Mouse (Mus musculus) myocyte (in vitro differentiated cells): ENCODE results near the gene Mcf2l.

Experiments
- CEBPB ChIP-seq: IDR thresholded peaks from 2 replicates; pipeline ENCODE4 v1.6.1; 2011; ENCODE audit warnings: mild to moderate bottlenecking, moderate library complexity; ENCODE audit not compliant: poor library complexity, insufficient read depth, severe bottlenecking
- MAX ChIP-seq: IDR thresholded peaks from one replicate; pipeline ENCODE4 v1.6.1; 2011; ENCODE audit warnings: low read depth, mild to moderate bottlenecking, control low read depth

DNA sequence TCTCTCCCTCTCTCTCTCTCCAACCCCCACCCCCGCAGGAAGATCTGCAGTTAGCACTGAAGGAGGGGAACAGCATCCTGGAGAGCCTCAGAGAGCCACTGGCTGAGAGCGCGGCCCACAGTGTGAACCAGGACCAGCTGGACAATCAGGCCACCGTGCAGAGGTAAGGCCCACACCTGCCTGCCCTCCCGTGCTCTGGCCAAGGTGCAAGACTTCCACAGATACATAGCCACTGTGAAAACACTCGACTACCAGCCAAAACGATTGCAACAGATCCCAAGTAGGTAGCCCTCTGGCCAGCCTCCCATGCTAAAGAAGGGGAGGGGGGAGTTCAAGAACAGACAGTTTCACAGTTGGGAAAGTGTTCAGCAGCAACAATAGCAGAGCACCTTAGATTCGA, 124.7 kb downstream of the Mcf2l start:
- TF ChIP-seq CEBPB = no peak
- TF ChIP-seq MAX = no peak
